Mouse (Mus musculus) v-Abl transformed pro-B cells (cell line): Measurements from ENCODE around the gene Rnf208.

Source experiments
- in situ Hi-C, 2 experiments: fragments of 400-800 bp; cut with MboI; formaldehyde crosslinking; loops; one replicate each; pipeline ENCODE4 v1.15.1; 2025; ENCODE audit not compliant: unreplicated experiment in 2 of 2

Gene Rnf208

GRCm38 (mm10) chr2:25266720-25267119, 24.7 kb downstream of the Rnf208 start:
- in situ Hi-C loops = loop anchor here in 1 of 2 experiments (25.0 kb wide), 1 partner anchor 1646 kb away; the partner anchor contains the start of genes Med22, Rpl7a, Surf1 and Surf2

- in situ Hi-C loops = loop anchor here in 1 of 2 experiments (25.0 kb wide), 1 partner anchor 1645 kb away; the partner anchor contains the start of genes Med22, Rpl7a, Surf1 and Surf2
Observed at GRCm38 (mm10) chr2:25267241-25267640, 25.2 kb downstream of the Rnf208 start.

GRCm38 (mm10) chr2:25267746-25268309, 25.8 kb downstream of the Rnf208 start:
- in situ Hi-C loops = loop anchor here in 1 of 2 experiments (25.0 kb wide), 1 partner anchor 1644 kb away; the partner anchor contains the start of genes Med22, Rpl7a, Surf1 and Surf2

DNA sequence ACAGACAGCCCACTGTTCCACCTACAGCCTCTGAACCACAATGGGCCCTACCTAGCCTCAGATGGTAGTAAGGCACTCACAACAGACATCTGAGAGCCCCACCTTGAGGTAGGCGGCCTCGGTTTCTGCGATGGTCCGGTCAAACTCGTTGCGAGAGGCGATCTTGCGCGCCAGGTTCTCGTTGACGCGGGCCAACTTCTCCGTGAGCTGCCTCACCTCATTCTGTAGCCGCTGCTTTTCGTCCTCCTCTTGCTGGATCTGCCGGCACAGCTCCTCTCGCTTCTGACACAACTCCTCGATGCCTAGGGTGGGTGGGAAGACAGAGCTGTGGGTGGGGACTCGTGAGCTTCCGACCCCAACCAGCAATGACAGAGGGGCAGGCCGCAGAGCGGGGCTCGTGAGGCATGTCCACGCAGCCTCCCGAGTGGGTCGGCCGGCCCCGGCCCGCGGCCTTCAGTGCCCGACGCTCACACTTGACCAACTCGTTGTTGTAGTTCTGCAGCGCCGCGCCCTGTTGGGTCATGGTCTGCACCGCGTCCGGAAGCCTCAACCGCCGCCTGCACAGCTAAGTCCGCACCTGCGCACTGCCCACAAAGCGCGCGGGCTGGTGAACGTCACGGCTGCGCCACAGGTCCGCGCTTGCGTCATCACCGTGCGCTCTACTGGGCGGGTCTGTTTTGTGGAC, 29.9 kb downstream of the Rnf208 start, which contains the start of the genes Ssna1 and Anapc2:
Ssna1 (minus strand) TSS at position 612 of the 685 bp plus-strand sequence.
Anapc2 (plus strand) TSS at position 652 of the 685 bp plus-strand sequence.
- in situ Hi-C loops = loop anchor here in 1 of 2 experiments (25.0 kb wide), 1 partner anchor 1640 kb away; the partner anchor contains the start of genes Med22, Rpl7a, Surf1 and Surf2

- in situ Hi-C loops = loop anchor here in 1 of 2 experiments (25.0 kb wide), 1 partner anchor 1640 kb away; the partner anchor contains the start of genes Med22, Rpl7a, Surf1 and Surf2
Observed at GRCm38 (mm10) chr2:25272515-25272914, 30.5 kb downstream of the Rnf208 start.

- in situ Hi-C loops = loop anchor here in 1 of 2 experiments (25.0 kb wide), 1 partner anchor 1639 kb away; the partner anchor contains the start of genes Med22, Rpl7a, Surf1 and Surf2
Observed at GRCm38 (mm10) chr2:25273010-25273409, 31.0 kb downstream of the Rnf208 start.

DNA sequence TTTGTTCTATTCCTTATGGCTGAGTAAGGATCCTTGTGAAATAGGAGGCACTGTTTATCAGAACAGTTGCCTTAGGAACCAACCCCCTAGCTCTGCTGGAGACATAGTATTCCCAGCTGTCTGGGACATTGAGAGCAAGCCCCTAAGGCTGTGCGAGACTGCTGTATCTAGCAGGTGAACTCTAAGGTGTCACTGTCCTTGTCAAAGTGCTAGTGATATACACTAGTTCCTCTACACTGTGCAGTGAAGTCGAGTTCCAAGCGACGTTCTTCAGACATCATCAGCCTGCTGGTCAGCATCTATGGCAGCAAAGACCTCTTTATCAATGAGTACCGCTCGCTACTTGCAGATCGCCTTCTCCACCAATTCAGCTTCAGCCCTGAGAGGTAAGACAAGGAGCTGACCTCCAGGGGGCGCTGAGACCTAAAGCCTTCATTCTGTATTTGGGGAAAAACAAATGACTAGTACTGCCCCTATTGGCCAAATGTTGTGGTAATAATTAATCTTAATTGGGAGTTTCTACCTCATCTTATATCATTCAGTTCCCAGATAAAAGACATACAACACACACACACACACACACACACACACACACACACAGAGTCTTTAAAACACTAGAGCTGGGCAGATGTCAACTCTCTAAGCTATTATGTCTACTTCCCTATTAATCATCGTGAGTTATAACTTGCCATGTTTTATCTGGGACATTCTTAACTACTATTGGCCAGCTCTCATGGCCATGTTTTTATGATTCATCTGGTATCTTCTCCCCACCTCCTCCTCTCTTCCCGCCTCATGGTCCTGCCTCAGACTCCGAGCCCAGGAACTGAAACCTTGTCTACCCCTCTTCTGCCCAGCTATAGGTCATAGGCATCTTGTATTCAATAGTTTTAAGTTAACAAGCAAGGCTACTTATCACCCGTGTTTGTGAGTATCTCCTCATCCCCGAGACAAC, 37.1 kb downstream of the Rnf208 start:
- in situ Hi-C loops = loop anchor here in 1 of 2 experiments (5.0 kb wide), 2 partner anchors 53 to 123 kb away; partner anchors contain the start of gene Man1b1

- in situ Hi-C loops = no loop called here
Observed at GRCm38 (mm10) chr2:25285551-25285950, 43.5 kb downstream of the Rnf208 start.

DNA sequence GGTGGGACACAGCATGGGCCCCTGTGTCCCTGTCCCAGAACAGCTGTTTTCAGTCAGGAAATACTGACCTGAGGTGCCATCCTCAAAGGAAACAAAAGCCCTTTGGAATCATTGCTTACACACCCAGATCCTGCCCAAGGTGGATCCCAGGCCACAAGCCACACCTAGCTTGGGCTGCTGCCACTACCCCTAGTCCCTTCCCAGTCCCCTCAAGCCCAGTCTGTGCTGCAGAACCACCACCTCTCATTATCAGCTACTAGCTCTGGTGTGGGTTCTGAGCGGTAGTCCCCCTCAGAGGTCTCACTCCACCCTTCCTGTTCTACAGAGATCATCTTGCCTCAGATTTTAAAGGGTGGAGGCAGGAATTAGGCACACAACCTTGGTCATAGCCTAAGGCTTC, 44.3 kb downstream of the Rnf208 start:
- in situ Hi-C loops = no loop called here

GRCm38 (mm10) chr2:25286837-25287636, 45.0 kb downstream of the Rnf208 start:
- in situ Hi-C loops = no loop called here

- in situ Hi-C loops = no loop called here
Observed at GRCm38 (mm10) chr2:25287927-25288649, 46.0 kb downstream of the Rnf208 start, which contains the start of gene Tmem210. Gene Tmem210 (plus strand): TSS chr2:25288145.

DNA sequence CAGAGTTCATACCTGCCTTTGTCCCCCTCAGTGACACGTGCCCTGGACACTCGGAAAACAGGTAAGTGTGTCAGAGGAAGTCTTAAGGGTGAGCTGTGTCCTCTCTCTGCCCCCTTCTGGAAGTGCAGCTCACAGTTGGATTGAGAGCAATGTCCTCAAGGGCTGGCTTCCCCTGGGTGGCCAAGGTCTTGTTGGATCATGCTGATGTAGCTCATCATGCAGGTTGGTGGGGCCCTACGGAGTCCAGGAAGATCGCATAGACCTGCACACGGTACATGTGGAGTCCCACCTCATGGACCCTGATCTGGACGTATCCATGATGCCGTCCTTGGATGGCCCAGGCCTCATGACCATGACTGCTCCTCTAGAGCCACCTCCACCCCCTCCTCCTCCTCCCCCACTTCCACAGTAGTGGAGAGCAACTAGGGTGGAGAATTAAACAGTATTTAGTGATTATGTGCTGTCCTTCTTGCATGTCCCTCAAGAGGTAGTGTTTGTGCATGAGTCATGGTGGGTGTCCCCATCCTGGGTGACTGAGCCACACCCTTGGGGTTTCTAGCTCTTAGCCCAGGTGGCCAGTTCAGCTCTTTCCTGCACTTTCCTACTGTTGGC, 46.8 kb downstream of the Rnf208 start:
- in situ Hi-C loops = no loop called here

GRCm38 (mm10) chr2:25289651-25290050, 47.6 kb downstream of the Rnf208 start, which contains the start of gene Lrrc26:
Gene Lrrc26 (plus strand): TSS chr2:25289915.
- in situ Hi-C loops = no loop called here

DNA sequence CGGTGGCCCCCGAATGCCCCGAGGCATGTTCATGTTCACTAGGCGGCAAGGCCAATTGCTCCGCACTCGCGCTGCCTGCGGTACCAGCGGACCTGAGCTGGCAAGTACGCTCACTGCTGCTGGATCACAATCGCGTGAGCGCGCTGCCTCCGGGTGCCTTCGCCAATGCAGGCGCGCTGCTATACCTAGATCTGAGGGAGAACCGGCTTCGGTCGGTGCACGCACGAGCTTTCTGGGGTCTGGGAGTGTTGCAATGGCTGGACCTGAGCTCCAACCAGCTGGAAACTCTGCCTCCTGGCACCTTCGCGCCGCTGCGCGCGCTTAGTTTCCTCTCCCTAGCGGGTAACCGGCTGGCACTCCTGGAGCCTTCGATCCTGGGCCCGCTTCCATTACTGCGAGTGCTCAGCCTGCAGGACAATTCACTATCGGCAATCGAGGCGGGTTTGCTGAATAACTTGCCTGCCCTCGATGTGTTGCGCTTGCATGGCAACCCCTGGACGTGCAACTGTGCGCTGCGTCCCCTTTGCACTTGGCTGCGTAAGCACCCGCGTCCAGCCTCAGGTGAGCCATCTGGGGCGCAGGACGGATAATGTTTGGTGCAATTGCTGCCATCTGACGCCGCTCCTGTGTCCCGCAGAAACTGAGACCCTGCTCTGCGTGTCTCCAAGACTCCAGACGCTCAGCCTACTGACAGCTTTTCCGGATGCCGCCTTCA, 48.2 kb downstream of the Rnf208 start:
- in situ Hi-C loops = no loop called here

GRCm38 (mm10) chr2:25290816-25291130, 48.7 kb downstream of the Rnf208 start:
- in situ Hi-C loops = no loop called here

- in situ Hi-C loops = no loop called here
Observed at GRCm38 (mm10) chr2:25291184-25292053, 49.4 kb downstream of the Rnf208 start.

- in situ Hi-C loops = no loop called here
Observed at GRCm38 (mm10) chr2:25292054-25292544, 50.0 kb downstream of the Rnf208 start.
